9 mouse cellular contexts compared by ENCODE assay signal in the genomic region with DNA sequence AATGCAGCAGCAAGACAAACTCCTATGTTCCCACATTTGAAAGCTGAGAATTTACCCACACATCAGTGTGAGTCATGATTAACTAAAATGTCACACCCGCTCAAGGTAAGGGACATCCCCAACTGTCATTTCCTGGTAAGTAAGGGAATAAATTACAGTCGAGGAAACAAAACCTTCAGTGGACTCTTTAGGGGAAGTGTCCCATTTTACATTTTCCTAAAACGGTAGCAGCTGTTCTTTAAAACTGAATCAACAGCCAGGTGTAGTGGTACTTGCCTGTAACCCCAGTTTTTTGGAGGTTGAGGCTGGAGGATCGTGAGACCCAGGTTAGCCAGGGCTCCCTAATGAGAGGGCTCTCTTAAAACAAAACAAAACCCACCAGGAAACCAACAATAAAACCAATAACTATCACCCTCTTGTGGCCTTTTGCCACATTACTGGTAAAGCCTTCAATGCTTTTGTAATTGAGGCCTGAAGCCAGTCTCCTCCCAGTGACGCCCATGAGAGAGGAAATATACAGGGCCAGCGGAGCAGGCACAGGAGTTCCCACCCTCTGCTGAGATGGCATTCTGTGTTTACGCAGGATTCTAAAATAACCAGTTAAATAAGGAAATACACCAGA. TPM values are rescaled to one million over a fixed set of nuclear protein-coding genes. Genes with fewer than 3 reads are reported as not detected.
DNase-seq lines count a peak whose midpoint lies in the region; ATAC-seq and TF ChIP-seq lines count a peak whose summit lies in the region.
"Had no signal": no experiment of that assay in that cellular context is flagged by ENCODE, and none has a peak within 500 bp of the region (broad histone marks: within the 10 kb centered on the region; RNA-seq: fewer than 3 reads in every experiment).

No protein-coding gene starts in this region.

- no peaks in the 10 kb centered on the region for H3K36me3 ChIP-seq in macrophage (ENCODE audit: inconsistent target)
- H3K36me3 ChIP-seq in stomach, postnatal 0 days (ENCODE audit: control insufficient read depth, insufficient read depth, low read length): no peaks in the 10 kb centered on the region
- H3K36me3 ChIP-seq: neural tube, embryonic 12.5 days had no signal

- TF ChIP-seq CTCF in stomach, postnatal 0 days (IDR thresholded peaks at IDR 0.05; ENCODE audit: low read depth): peak; percentile 77

- 2% methylated on average over 7 of the region's 7 CpGs for WGBS in macrophage (ENCODE audit: missing documents)
- 30% methylated on average over 7 of the region's 7 CpGs for WGBS in stomach, postnatal 0 days

- peak; percentile 55 for ATAC-seq in stomach, postnatal 0 days (ENCODE audit: low FRiP score, low TSS enrichment)

- intact Hi-C loops in heart, postnatal 14 days (cut with DNase I): loop anchor here (5.0 kb wide), 1 partner anchor 37 kb away; no protein-coding TSS in a partner anchor

- no peak overlapping the region for H3K4me2 ChIP-seq in stomach, postnatal 0 days (replicated peaks; ENCODE audit: low read depth)
- H3K4me2 ChIP-seq: neural tube, embryonic 12.5 days had no signal

- H3K79me2 ChIP-seq in macrophage (ENCODE audit: inconsistent target): no peaks in the 10 kb centered on the region

- no peaks in the 10 kb centered on the region for H3K27me3 ChIP-seq in stomach, postnatal 0 days (ENCODE audit: control insufficient read depth, insufficient read depth, low read length)
- H3K27me3 ChIP-seq: neural tube, embryonic 12.5 days had no signal

- H3K9me3 ChIP-seq in stomach, postnatal 0 days (ENCODE audit: control insufficient read depth, low read length): no peaks in the 10 kb centered on the region
- H3K9me3 ChIP-seq: neural tube, embryonic 12.5 days had no signal

- no peaks in the 10 kb centered on the region for H3K4me1 ChIP-seq in stomach, postnatal 0 days (replicated peaks; ENCODE audit: control insufficient read depth, insufficient read depth)
- H3K4me1 ChIP-seq: neural tube, embryonic 12.5 days had no signal

- peak; percentile 50 for DNase-seq in cerebellum, adult 8-10 months
- no peak for DNase-seq in cerebellum, adult 11 months
- DNase-seq in CD8-positive naive resting alpha-beta T cell, adult 2 months (ENCODE audit: low read depth in 2 of 2, low spot score in 2 of 2): peak; percentile 51 to 75
- peak; percentile 45 to 65 for DNase-seq in cerebellum, postnatal 25 days
- peak; percentile 53 to 73 for DNase-seq in heart, postnatal 14 days
- peak; percentile 38 to 62 for DNase-seq in kidney, postnatal 4 days
- peak; percentile 35 for DNase-seq in stomach, postnatal 0 days (ENCODE audit: low spot score)

- peak overlapping the region; percentile 80 for H3K27ac ChIP-seq in macrophage
- no peak overlapping the region for H3K27ac ChIP-seq in stomach, postnatal 0 days (replicated peaks)
- H3K27ac ChIP-seq: neural tube, embryonic 12.5 days had no signal

- H3K4me3 ChIP-seq in macrophage (ENCODE audit: inconsistent target): no peak overlapping the region
- no peak overlapping the region for H3K4me3 ChIP-seq in stomach, postnatal 0 days (ENCODE audit: low read depth, low read length)
- H3K4me3 ChIP-seq: neural tube, embryonic 12.5 days had no signal

- TF ChIP-seq EP300 in stomach, postnatal 0 days (optimal IDR thresholded peaks at IDR 0.05): no peak

- no peak overlapping the region for H3K9ac ChIP-seq in stomach, postnatal 0 days (ENCODE audit: low read length)
- H3K9ac ChIP-seq: neural tube, embryonic 12.5 days had no signal

RNA-seq across cellular contexts. Expression of a gene that starts 7.0 kb away (rescaled TPM):
- 10 to 100 TPM; 15.3 to 20.0 TPM for total RNA-seq in heart, postnatal 14 days (2021)
- total RNA-seq in macrophage (2018; cell fraction: chromatin; rRNA removed): 10 to 100 TPM; 17.2 to 46.0 (median 31.6) TPM
- 10 to 100 TPM; 16.1 to 25.7 (median 21.2) TPM for total RNA-seq in macrophage (2018; cell fraction: cytosol; rRNA removed)
- total RNA-seq in macrophage (2018; cell fraction: nucleus; rRNA removed): 10 to 100 TPM; 13.2 to 30.4 (median 19.6) TPM
- 15.0 to 36.4 TPM (median 28.2 TPM) in 3 replicates for polyA plus RNA-seq in macrophage (2018)
- 16.1 and 17.8 TPM in 2 replicates for polyA plus RNA-seq in stomach, postnatal 0 days (2015; fragmentation: Nextera tagmentation; extraction: Ambion mirVana)

RNA-seq across cellular contexts. Expression of a gene that starts 24.5 kb away (rescaled TPM):
- 10 to 100 TPM; 36.2 to 38.2 TPM for total RNA-seq in heart, postnatal 14 days (2021)
- 100 to 1,000 TPM; 134 to 771 (median 241) TPM for total RNA-seq in macrophage (2018; cell fraction: chromatin; rRNA removed)
- total RNA-seq in macrophage (2018; cell fraction: cytosol; rRNA removed): 100 to 1,000 TPM in 22 of 26 experiments, 10 to 100 TPM in 4; 89.7 to 358 (median 144) TPM
- 100 to 1,000 TPM; 123 to 661 (median 273) TPM for total RNA-seq in macrophage (2018; cell fraction: nucleus; rRNA removed)
- 73.3 to 115 TPM (median 94.8 TPM) in 3 replicates for polyA plus RNA-seq in macrophage (2018)
- 28.9 and 29.0 TPM in 2 replicates for polyA plus RNA-seq in stomach, postnatal 0 days (2015; fragmentation: Nextera tagmentation; extraction: Ambion mirVana)
